Mouse (Mus musculus): Measurements from ENCODE around the gene Prl3b1. TPM values are rescaled to one million over a fixed set of nuclear protein-coding genes. Genes with fewer than 3 reads are reported as not detected.

The Prl3b1 gene
- polyA plus RNA-seq (2012; rRNA removed; ENCODE audit: low replicate concordance), result not detected in 2 replicates

GRCm38 (mm10) chr13:27241547-27241946, at the start of gene Prl3b1:
Gene Prl3b1, plus strand, starts transcription at chr13:27241847.

GRCm38 (mm10) chr13:27196359-27196758, 45.3 kb upstream of the Prl3b1 start, which contains the start of gene Prl3c1:
Gene Prl3c1, plus strand, starts transcription at chr13:27196659.

DNA sequence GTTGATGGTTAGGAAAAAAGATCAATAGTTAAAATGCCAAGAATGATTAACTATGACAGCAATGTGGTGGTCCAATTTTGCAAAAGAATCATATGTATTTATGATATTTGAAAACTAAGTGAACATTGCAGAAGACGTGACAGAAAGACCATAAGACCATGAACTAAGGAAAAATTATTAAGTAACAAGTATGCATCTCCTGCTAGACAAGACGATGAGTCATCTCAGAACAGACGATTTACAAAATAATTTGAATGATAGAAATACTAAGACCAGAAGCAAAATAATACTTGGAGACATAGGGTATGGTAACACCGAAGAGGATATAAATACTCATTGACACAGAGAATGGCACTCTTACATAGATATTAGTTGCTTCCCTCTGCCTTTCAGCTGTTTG, 17.5 kb downstream of the Prl3b1 start, which contains the start of gene Prl3a1:
TSS of gene Prl3a1 (plus strand) at position 301 of the 400 bp plus-strand sequence.

Other genes with a start within 250 kb of the Prl3b1 start
- gene Prl, start 184.3 kb upstream of the Prl3b1 start, polyA plus RNA-seq (2012; rRNA removed; ENCODE audit: low replicate concordance), result not detected in 2 replicates
- not detected in 2 replicates for gene Prl3d1, start 147.7 kb upstream of the Prl3b1 start, polyA plus RNA-seq (2012; rRNA removed; ENCODE audit: low replicate concordance)
- gene Prl3d2, start 120.1 kb upstream of the Prl3b1 start, polyA plus RNA-seq (2012; rRNA removed; ENCODE audit: low replicate concordance), result not detected in 2 replicates
- gene Prl3d3, start 85.1 kb upstream of the Prl3b1 start, polyA plus RNA-seq (2012; rRNA removed; ENCODE audit: low replicate concordance), result not detected in 2 replicates
- gene Prl3c1, start 45.2 kb upstream of the Prl3b1 start, polyA plus RNA-seq (2012; rRNA removed; ENCODE audit: low replicate concordance), result not detected in 2 replicates
- gene Prl3a1, start 17.6 kb downstream of the Prl3b1 start, polyA plus RNA-seq (2012; rRNA removed; ENCODE audit: low replicate concordance), result not detected in 2 replicates
- not detected in 2 replicates for gene Prl6a1, start 70.8 kb downstream of the Prl3b1 start, polyA plus RNA-seq (2012; rRNA removed; ENCODE audit: low replicate concordance)
- not detected in 2 replicates for gene Prl8a2, start 103.8 kb downstream of the Prl3b1 start, polyA plus RNA-seq (2012; rRNA removed; ENCODE audit: low replicate concordance)
- not detected in 2 replicates for gene Prl2b1, start 149.0 kb downstream of the Prl3b1 start, polyA plus RNA-seq (2012; rRNA removed; ENCODE audit: low replicate concordance)
- not detected in 2 replicates for gene Prl8a6, start 196.8 kb downstream of the Prl3b1 start, polyA plus RNA-seq (2012; rRNA removed; ENCODE audit: low replicate concordance)